Mouse (Mus musculus) kidney, embryonic 14.5 days (tissue): ENCODE data around the gene Cacna1g. TPM values are rescaled to one million over a fixed set of nuclear protein-coding genes. Genes with fewer than 3 reads are reported as not detected.

Experiments
- ATAC-seq: fragments of 200-750 bp; cut with Nextera tagmentation; 2 replicates; pipeline ENCODE4 v1.8.0; 2017; ENCODE audit warnings: moderate number of reproducible peaks, mild to moderate bottlenecking, moderate TSS enrichment, moderate library complexity; ENCODE audit not compliant: low FRiP score, low TSS enrichment
- H3K27ac ChIP-seq: fragments of 300-500 bp; sonication (generic); 2 replicates; pipeline ENCODE4 v1.5.1; 2014; ENCODE audit warnings: low read depth, mild to moderate bottlenecking, low read length, moderate library complexity, mixed read lengths
- H3K27me3 ChIP-seq: fragments of 300-500 bp; sonication (generic); 2 replicates; pipeline ENCODE4 v1.6.1; 2014; ENCODE audit warnings: mild to moderate bottlenecking, low read length; ENCODE audit not compliant: control insufficient read depth, insufficient read depth
- H3K36me3 ChIP-seq: fragments of 300-500 bp; sonication (generic); 2 replicates; pipeline ENCODE4 v1.6.1; 2014; ENCODE audit warnings: low read length, mixed read lengths; ENCODE audit not compliant: control insufficient read depth, insufficient read depth
- H3K4me1 ChIP-seq: fragments of 300-500 bp; sonication (generic); 2 replicates; pipeline ENCODE4 v1.6.1; 2014; ENCODE audit warnings: low read length, mixed read lengths; ENCODE audit not compliant: control insufficient read depth, insufficient read depth
- H3K4me2 ChIP-seq: fragments of 300-500 bp; sonication (generic); replicated peaks from 2 replicates; pipeline ENCODE4 v1.6.1; 2014; ENCODE audit warnings: low read depth, mild to moderate bottlenecking, low read length
- H3K4me3 ChIP-seq: fragments of 300-500 bp; sonication (generic); 2 replicates; pipeline ENCODE4 v1.5.1; 2014; ENCODE audit warnings: mild to moderate bottlenecking, low read length
- H3K9ac ChIP-seq: fragments of 300-500 bp; sonication (generic); 2 replicates; pipeline ENCODE4 v1.6.1; 2014; ENCODE audit warnings: low read depth, mild to moderate bottlenecking, low read length, moderate library complexity
- H3K9me3 ChIP-seq: fragments of 300-500 bp; sonication (generic); 2 replicates; pipeline ENCODE4 v1.6.1; 2016; ENCODE audit warnings: low read length; ENCODE audit not compliant: control insufficient read depth
- WGBS: fragments of 180-500 bp; shearing (Covaris S2); extraction: QIAGEN DNeasy Blood & Tissue Kit; methylation state at CpG from one replicate; pipeline ENCODE4 v1.1.7; 2014; 5-methylcytosine and 5-hydroxymethylcytosine counted together
- polyA plus RNA-seq: library from polyadenylated mRNA; unstranded; fragments of >200 nt; fragmentation: Nextera tagmentation; extraction: Ambion mirVana; gene quantifications from 2 replicates; pipeline ENCODE4 v1.2.1, GENCODE M21; 2014

Cacna1g gene
- polyA plus RNA-seq, 1 experiment from 2014 or later, result 14.1 TPM

GRCm38 (mm10) chr11:94424380-94424779, 49.6 kb downstream of the Cacna1g start:
- 38% methylated on average over 15 of the region's 15 CpGs for WGBS
- H3K9me3 ChIP-seq, result no peaks in the 10 kb centered on the region
- H3K4me1 ChIP-seq, result peaks cover 50% of the 10 kb centered on the region
- no peak overlapping the region for H3K4me2 ChIP-seq
- ATAC-seq, result no peak
- no peak overlapping the region; the same call in 1 of the 2 replicates for H3K9ac ChIP-seq
- no peaks in the 10 kb centered on the region for H3K27me3 ChIP-seq
- H3K4me3 ChIP-seq, result no peak overlapping the region
- peaks cover 5% of the 10 kb centered on the region; the same call in 1 of the 2 replicates for H3K36me3 ChIP-seq
- H3K27ac ChIP-seq, result no peak overlapping the region

DNA sequence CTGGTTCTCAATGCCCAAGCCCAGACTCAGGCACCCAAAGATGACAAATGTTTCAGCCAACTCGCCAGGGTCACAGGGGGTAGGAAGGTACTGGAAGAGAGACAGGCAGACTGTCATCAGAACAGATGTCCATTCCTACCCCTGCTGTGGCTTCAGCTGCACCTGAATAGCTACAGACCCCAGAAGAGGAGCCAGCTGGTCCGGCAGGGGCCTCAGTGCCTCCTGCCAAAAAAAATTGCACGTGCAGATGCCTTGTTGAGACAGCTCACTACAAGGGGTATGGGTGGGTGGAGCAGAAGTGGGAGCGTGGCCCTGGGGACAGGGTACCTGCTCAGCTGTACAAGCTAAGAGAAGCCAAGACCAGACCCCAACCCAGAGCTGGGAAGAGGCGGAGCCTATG, 50.1 kb downstream of the Cacna1g start:
- H3K36me3 ChIP-seq, result peaks cover 5% of the 10 kb centered on the region; the same call in 1 of the 2 replicates
- H3K9ac ChIP-seq, result no peak overlapping the region
- no peak for ATAC-seq
- H3K4me1 ChIP-seq, result peaks cover 44% of the 10 kb centered on the region
- no peaks in the 10 kb centered on the region for H3K9me3 ChIP-seq
- WGBS, result 68% methylated on average over 5 of the region's 5 CpGs
- H3K27me3 ChIP-seq, result no peaks in the 10 kb centered on the region
- no peak overlapping the region for H3K4me2 ChIP-seq
- no peak overlapping the region for H3K27ac ChIP-seq
- no peak overlapping the region for H3K4me3 ChIP-seq

GRCm38 (mm10) chr11:94420991-94421390, 53.0 kb downstream of the Cacna1g start:
- no peak for ATAC-seq
- H3K9ac ChIP-seq, result no peak overlapping the region
- H3K4me3 ChIP-seq, result no peak overlapping the region
- H3K27me3 ChIP-seq, result no peaks in the 10 kb centered on the region; the same call in 1 of the 2 replicates
- peaks cover 11% of the 10 kb centered on the region; the same call in 1 of the 2 replicates for H3K36me3 ChIP-seq
- H3K9me3 ChIP-seq, result no peaks in the 10 kb centered on the region
- H3K4me1 ChIP-seq, result peaks cover 30% of the 10 kb centered on the region; the same call in 1 of the 2 replicates
- 58% methylated on average over 6 of the region's 6 CpGs for WGBS
- 0 out of 2 replicates have a peak overlapping the region, but pooled peaks have one; percentile 11 for H3K27ac ChIP-seq
- no peak overlapping the region for H3K4me2 ChIP-seq

DNA sequence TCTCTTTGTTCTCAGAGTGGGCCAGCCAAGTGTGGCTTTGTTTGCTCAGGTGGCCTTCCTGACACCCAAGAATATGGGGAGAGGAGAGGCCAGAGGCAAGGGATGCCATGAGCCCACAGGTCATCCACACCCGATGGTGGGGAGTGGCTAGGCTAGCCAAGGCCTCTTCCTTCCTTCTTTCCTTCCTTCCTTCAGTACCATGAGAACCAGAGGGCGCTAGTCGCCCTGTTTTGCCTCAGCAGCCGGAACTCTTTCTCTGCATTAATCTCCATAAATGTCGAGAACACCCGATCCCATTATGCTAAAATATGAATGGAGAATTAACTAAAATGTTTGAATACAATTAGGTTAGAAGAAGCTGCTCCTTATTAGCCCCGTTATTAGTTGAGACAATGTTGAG, 53.7 kb downstream of the Cacna1g start:
- ATAC-seq, result no peak; the same call in 1 of the 2 replicates
- WGBS, result 17% methylated on average over 7 of the region's 7 CpGs
- Histone ChIP-seq H3K9me3 (no peaks in the 10 kb centered on the region), H3K27ac (no peak overlapping the region), H3K36me3 (peaks cover 11% of the 10 kb centered on the region; the same call in 1 of the 2 replicates), H3K27me3 (no peaks in the 10 kb centered on the region; the same call in 1 of the 2 replicates), H3K4me2 (no peak overlapping the region), H3K4me3 (no peak overlapping the region), H3K9ac (no peak overlapping the region), H3K4me1 (peaks cover 28% of the 10 kb centered on the region; the same call in 1 of the 2 replicates)

DNA sequence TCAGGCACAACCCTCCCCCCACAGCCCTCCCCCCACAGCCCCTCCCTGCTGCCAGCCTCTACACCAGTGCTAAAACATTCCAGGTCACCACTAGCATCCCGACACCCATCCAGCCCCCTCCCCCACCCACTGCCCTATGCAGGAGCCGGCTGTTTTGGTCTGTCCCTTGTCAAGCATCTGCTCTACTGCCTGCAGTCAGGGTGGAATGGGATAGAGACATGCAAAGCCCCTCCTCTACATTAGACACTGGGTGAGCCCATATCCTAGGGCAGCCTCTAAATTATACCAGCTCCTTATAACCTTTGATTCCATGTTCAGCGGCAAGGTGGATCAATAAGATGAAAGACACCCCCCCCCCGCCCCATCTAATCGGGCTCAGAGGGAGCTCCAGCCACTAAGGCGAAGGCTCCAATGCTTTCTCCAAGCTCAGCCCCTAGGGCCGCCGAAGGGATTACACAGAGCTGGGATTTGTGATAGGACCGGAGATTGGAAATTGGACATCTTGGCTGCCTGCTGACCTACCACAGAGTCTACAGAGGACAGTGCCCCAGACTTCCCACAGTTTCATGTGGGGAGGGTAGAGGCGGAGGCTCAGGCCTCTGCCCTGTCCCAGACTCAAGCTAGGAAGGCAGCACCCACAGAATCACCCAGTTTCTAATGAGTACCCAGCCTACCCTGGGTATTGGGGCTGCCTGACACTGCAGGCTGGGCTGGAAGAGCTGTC, 54.8 kb downstream of the Cacna1g start:
- WGBS, result 67% methylated on average over 10 of the region's 10 CpGs
- peaks cover 11% of the 10 kb centered on the region; the same call in 1 of the 2 replicates for H3K36me3 ChIP-seq

GRCm38 (mm10) chr11:94414042-94414441, 60.0 kb downstream of the Cacna1g start:
- Histone ChIP-seq H3K9me3 (no peaks in the 10 kb centered on the region), H3K4me2 (no peak overlapping the region), H3K4me1 (peaks cover 15% of the 10 kb centered on the region), H3K27me3 (peaks cover 3% of the 10 kb centered on the region; the same call in 1 of the 2 replicates), H3K36me3 (peaks cover 16% of the 10 kb centered on the region; the same call in 1 of the 2 replicates), H3K4me3 (no peak overlapping the region), H3K9ac (no peak overlapping the region), H3K27ac (no peak overlapping the region)
- no peak for ATAC-seq
- WGBS, result 68% methylated on average over 4 of the region's 4 CpGs

More for the DNA sequence above, 54.8 kb downstream of the Cacna1g start:
- ATAC-seq, result no peak
- Histone ChIP-seq H3K4me2 (no peak overlapping the region), H3K4me3 (no peak overlapping the region), H3K9ac (no peak overlapping the region), H3K9me3 (no peaks in the 10 kb centered on the region), H3K27ac (no peak overlapping the region), H3K27me3 (no peaks in the 10 kb centered on the region; the same call in 1 of the 2 replicates), H3K4me1 (peaks cover 23% of the 10 kb centered on the region)

- H3K4me3 ChIP-seq, result no peak overlapping the region
- peaks cover 16% of the 10 kb centered on the region; the same call in 1 of the 2 replicates for H3K36me3 ChIP-seq
- 44% methylated on average over 7 of the region's 8 CpGs for WGBS
- no peak overlapping the region for H3K4me2 ChIP-seq
- no peak overlapping the region for H3K27ac ChIP-seq
- 0 out of 2 replicates have a peak overlapping the region, but pooled peaks have one; percentile 12 for H3K9ac ChIP-seq
- peaks cover 3% of the 10 kb centered on the region; the same call in 1 of the 2 replicates for H3K27me3 ChIP-seq
- no peaks in the 10 kb centered on the region for H3K9me3 ChIP-seq
- H3K4me1 ChIP-seq, result peaks cover 15% of the 10 kb centered on the region
- no peak for ATAC-seq
Measured at GRCm38 (mm10) chr11:94413516-94413915, 60.5 kb downstream of the Cacna1g start.

GRCm38 (mm10) chr11:94412998-94413469, 61.0 kb downstream of the Cacna1g start:
- 33% methylated on average over 10 of the region's 10 CpGs for WGBS
- ATAC-seq, result no peak
- H3K27me3 ChIP-seq, result peaks cover 3% of the 10 kb centered on the region; the same call in 1 of the 2 replicates
- H3K4me2 ChIP-seq, result no peak overlapping the region
- H3K9ac ChIP-seq, result no peak overlapping the region
- H3K4me1 ChIP-seq, result peaks cover 17% of the 10 kb centered on the region
- no peaks in the 10 kb centered on the region for H3K9me3 ChIP-seq
- no peak overlapping the region for H3K27ac ChIP-seq
- no peak overlapping the region for H3K4me3 ChIP-seq
- H3K36me3 ChIP-seq, result peaks cover 16% of the 10 kb centered on the region; the same call in 1 of the 2 replicates

- H3K9ac ChIP-seq, result no peak overlapping the region
- 54% methylated on average over 2 of the region's 2 CpGs for WGBS
- no peak overlapping the region for H3K27ac ChIP-seq
- no peak overlapping the region for H3K4me3 ChIP-seq
- H3K36me3 ChIP-seq, result peaks cover 16% of the 10 kb centered on the region; the same call in 1 of the 2 replicates
- H3K9me3 ChIP-seq, result no peaks in the 10 kb centered on the region
- ATAC-seq, result no peak
- H3K4me1 ChIP-seq, result peaks cover 20% of the 10 kb centered on the region
- H3K27me3 ChIP-seq, result peaks cover 3% of the 10 kb centered on the region; the same call in 1 of the 2 replicates
- H3K4me2 ChIP-seq, result no peak overlapping the region
Measured at GRCm38 (mm10) chr11:94412562-94412961, 61.4 kb downstream of the Cacna1g start.
